Comparison of ENCODE assay signal across 12 mouse cellular contexts in genomic region chr8:41549220-41550094, GRCm38 (mm10).
DNase-seq lines count a peak whose midpoint lies in the region; ATAC-seq lines count a peak whose summit lies in the region.
"Had no signal": no experiment of that assay in that cellular context is flagged by ENCODE, and none has a peak within 500 bp of the region (broad histone marks: within the 10 kb centered on the region; RNA-seq: fewer than 3 reads in every experiment).

No protein-coding gene starts in this region.

- no peak overlapping the region for H3K4me3 ChIP-seq in kidney, embryonic 14.5 days (ENCODE audit: low read length)
- no peak overlapping the region for H3K4me3 ChIP-seq in midbrain, embryonic 14.5 days (replicated peaks; ENCODE audit: low read depth, low read length)
- H3K4me3 ChIP-seq in midbrain, embryonic 10.5 days, result no peak overlapping the region
- H3K4me3 ChIP-seq in neural tube, embryonic 14.5 days (ENCODE audit: low read depth, low read length), result no peak overlapping the region
- H3K4me3 ChIP-seq: heart, adult 2 months; liver, embryonic 12.5 days had no signal

- H3K9ac ChIP-seq in kidney, embryonic 14.5 days (ENCODE audit: low read depth, low read length), result no peak overlapping the region
- H3K9ac ChIP-seq in midbrain, embryonic 14.5 days (replicated peaks; ENCODE audit: low read length), result no peak overlapping the region
- H3K9ac ChIP-seq in neural tube, embryonic 14.5 days (replicated peaks; ENCODE audit: low read depth, low read length), result no peak overlapping the region
- H3K9ac ChIP-seq: liver, embryonic 12.5 days had no signal

- H3K36me3 ChIP-seq in kidney, embryonic 14.5 days (ENCODE audit: control insufficient read depth, insufficient read depth, low read length), result no peaks in the 10 kb centered on the region
- H3K36me3 ChIP-seq in midbrain, embryonic 14.5 days (ENCODE audit: control insufficient read depth, insufficient read depth, low read length), result no peaks in the 10 kb centered on the region
- no peaks in the 10 kb centered on the region for H3K36me3 ChIP-seq in midbrain, embryonic 10.5 days
- H3K36me3 ChIP-seq in neural tube, embryonic 14.5 days (ENCODE audit: control insufficient read depth, insufficient read depth, low read length), result no peaks in the 10 kb centered on the region
- H3K36me3 ChIP-seq: liver, embryonic 12.5 days had no signal

- WGBS in kidney, embryonic 14.5 days, result 45% methylated on average over 25 of the region's 25 CpGs
- WGBS in midbrain, embryonic 14.5 days, result 69% methylated on average over 25 of the region's 25 CpGs
- 81% methylated on average over 25 of the region's 25 CpGs for WGBS in midbrain, embryonic 10.5 days
- WGBS in neural tube, embryonic 14.5 days, result 58% methylated on average over 25 of the region's 25 CpGs

- H3K27me3 ChIP-seq in kidney, embryonic 14.5 days (ENCODE audit: control insufficient read depth, insufficient read depth, low read length), result no peaks in the 10 kb centered on the region
- no peaks in the 10 kb centered on the region for H3K27me3 ChIP-seq in midbrain, embryonic 14.5 days (ENCODE audit: control insufficient read depth, insufficient read depth, low read length)
- no peaks in the 10 kb centered on the region for H3K27me3 ChIP-seq in midbrain, embryonic 10.5 days (ENCODE audit: low read depth, poor library complexity, severe bottlenecking)
- no peaks in the 10 kb centered on the region for H3K27me3 ChIP-seq in neural tube, embryonic 14.5 days (ENCODE audit: control insufficient read depth, insufficient read depth, low read length)
- H3K27me3 ChIP-seq: liver, embryonic 12.5 days had no signal

- H3K27ac ChIP-seq in kidney, embryonic 14.5 days (ENCODE audit: low read depth, low read length), result no peak overlapping the region
- H3K27ac ChIP-seq in midbrain, embryonic 14.5 days (replicated peaks; ENCODE audit: low read depth, low read length), result no peak overlapping the region
- no peak overlapping the region for H3K27ac ChIP-seq in midbrain, embryonic 10.5 days (replicated peaks)
- no peak overlapping the region for H3K27ac ChIP-seq in neural tube, embryonic 14.5 days (ENCODE audit: low read depth, low read length)
- H3K27ac ChIP-seq: heart, adult 2 months; liver, embryonic 12.5 days had no signal

- no peaks in the 10 kb centered on the region for H3K9me3 ChIP-seq in kidney, embryonic 14.5 days (ENCODE audit: control insufficient read depth, low read length)
- H3K9me3 ChIP-seq in midbrain, embryonic 14.5 days (ENCODE audit: control insufficient read depth, low read length), result no peaks in the 10 kb centered on the region
- H3K9me3 ChIP-seq in midbrain, embryonic 10.5 days (replicated peaks), result no peaks in the 10 kb centered on the region
- no peaks in the 10 kb centered on the region for H3K9me3 ChIP-seq in neural tube, embryonic 14.5 days (ENCODE audit: control insufficient read depth, low read length)
- H3K9me3 ChIP-seq: liver, embryonic 12.5 days had no signal

- H3K4me1 ChIP-seq in kidney, embryonic 14.5 days (ENCODE audit: control insufficient read depth, insufficient read depth, low read length), result no peaks in the 10 kb centered on the region
- no peaks in the 10 kb centered on the region for H3K4me1 ChIP-seq in midbrain, embryonic 14.5 days (ENCODE audit: control insufficient read depth, insufficient read depth, low read length)
- no peaks in the 10 kb centered on the region for H3K4me1 ChIP-seq in midbrain, embryonic 10.5 days
- H3K4me1 ChIP-seq in neural tube, embryonic 14.5 days (ENCODE audit: control insufficient read depth, insufficient read depth, low read length), result no peaks in the 10 kb centered on the region
- H3K4me1 ChIP-seq: liver, embryonic 12.5 days had no signal

- no peak for ATAC-seq in cerebellum, adult (ENCODE audit: insufficient number of reproducible peaks, low FRiP score, low TSS enrichment)
- no peak for ATAC-seq in kidney, embryonic 14.5 days (ENCODE audit: low FRiP score, low TSS enrichment)
- no peak for ATAC-seq in midbrain, embryonic 14.5 days (ENCODE audit: low FRiP score, low TSS enrichment)
- no peak for ATAC-seq in neural tube, embryonic 14.5 days (ENCODE audit: low read depth)
- ATAC-seq: liver, embryonic 12.5 days had no signal

- H3K4me2 ChIP-seq in kidney, embryonic 14.5 days (replicated peaks; ENCODE audit: low read depth, low read length), result peak overlapping the region; percentile 8; the same call in 1 of the 2 replicates
- no peak overlapping the region for H3K4me2 ChIP-seq in midbrain, embryonic 14.5 days (ENCODE audit: low read length)
- 0 out of 2 replicates have a peak overlapping the region, but pooled peaks have one; percentile 23 for H3K4me2 ChIP-seq in neural tube, embryonic 14.5 days (ENCODE audit: low read depth, low read length)
- H3K4me2 ChIP-seq: liver, embryonic 12.5 days had no signal

- DNase-seq in cerebellum, postnatal 14 days, result peak; percentile 15 to 48
- DNase-seq in kidney, adult 8-10 months, result no peak
- DNase-seq in midbrain, embryonic 14.5 days, result peak; percentile 25
- no peak for DNase-seq in midbrain, embryonic 10.5 days (ENCODE audit: low spot score)
- no peak for DNase-seq in spleen, postnatal 14 days (ENCODE audit: low spot score in 2 of 2)
- DNase-seq: cerebellum, adult 11 months; heart, adult 2 months; thymus, postnatal 14 days had no signal

Comparison
In these comparisons a context has a peak if more than half of its experiments do, and no peak if none do; other contexts are left out.
1. DNase-seq: peak in cerebellum, postnatal 14 days (2 of 2) and midbrain, embryonic 14.5 days (single experiment); none in kidney, adult 8-10 months (0 of 2), midbrain, embryonic 10.5 days (single experiment) and spleen, postnatal 14 days (0 of 2).